Mouse (Mus musculus) hindbrain, embryonic 14.5 days (tissue): Measurements from ENCODE around the gene Esrrg. TPM values are rescaled to one million over a fixed set of nuclear protein-coding genes. Genes with fewer than 3 reads are reported as not detected.

ENCODE experiments used
- ATAC-seq: fragments of 200-750 bp; cut with Nextera tagmentation; 2 replicates; pipeline ENCODE4 v1.8.0; 2017; ENCODE audit warnings: moderate number of reproducible peaks, mild to moderate bottlenecking, moderate TSS enrichment, moderate library complexity; ENCODE audit not compliant: low FRiP score
- DNase-seq: peaks from one replicate; pipeline ENCODE4 v3.0.0-alpha.2; 2015; ENCODE audit warnings: low spot score
- H3K27ac ChIP-seq: fragments of 300-500 bp; sonication (generic); 2 replicates; pipeline ENCODE4 v1.5.1; 2014; ENCODE audit warnings: mild to moderate bottlenecking, moderate library complexity
- H3K27me3 ChIP-seq: fragments of 300-500 bp; sonication (generic); 2 replicates; pipeline ENCODE4 v1.6.1; 2014; ENCODE audit warnings: mild to moderate bottlenecking, low read length, mixed read lengths; ENCODE audit not compliant: control insufficient read depth, insufficient read depth
- H3K36me3 ChIP-seq: fragments of 300-500 bp; sonication (generic); replicated peaks from 2 replicates; pipeline ENCODE4 v1.6.1; 2014; ENCODE audit not compliant: control insufficient read depth, insufficient read depth
- H3K4me1 ChIP-seq: fragments of 300-500 bp; sonication (generic); replicated peaks from 2 replicates; pipeline ENCODE4 v1.6.1; 2014; ENCODE audit warnings: antibody characterized with exemption, low read length, mixed read lengths; ENCODE audit not compliant: control insufficient read depth, insufficient read depth
- H3K4me2 ChIP-seq: fragments of 300-500 bp; sonication (generic); replicated peaks from 2 replicates; pipeline ENCODE4 v1.6.1; 2014; ENCODE audit warnings: mild to moderate bottlenecking, moderate library complexity
- H3K4me3 ChIP-seq: fragments of 300-500 bp; sonication (generic); replicated peaks from 2 replicates; pipeline ENCODE4 v1.5.1; 2014; ENCODE audit warnings: mild to moderate bottlenecking, low read length
- H3K9ac ChIP-seq: fragments of 300-500 bp; sonication (generic); 2 replicates; pipeline ENCODE4 v1.6.1; 2014
- H3K9me3 ChIP-seq: fragments of 300-500 bp; sonication (generic); 2 replicates; pipeline ENCODE4 v1.6.1; 2016; ENCODE audit warnings: low read length; ENCODE audit not compliant: control insufficient read depth
- WGBS: fragments of 180-500 bp; shearing (Covaris S2); extraction: QIAGEN DNeasy Blood & Tissue Kit; methylation state at CpG from one replicate; pipeline ENCODE4 v1.1.7; 2014; 5-methylcytosine and 5-hydroxymethylcytosine counted together
- polyA plus RNA-seq: library from polyadenylated mRNA; unstranded; fragments of >200 nt; fragmentation: Nextera tagmentation; extraction: Ambion mirVana; gene quantifications from 2 replicates; pipeline ENCODE4 v1.2.1, GENCODE M21; 2014

The Esrrg gene
- polyA plus RNA-seq, 1 experiment from 2014 or later = 46.8 TPM

GRCm38 (mm10) chr1:188119806-188120205 is 511.2 kb downstream of the Esrrg start:
- peaks cover 8% of the 10 kb centered on the region; the same call in 1 of the 2 replicates for H3K4me1 ChIP-seq
- no peak for DNase-seq
- no peak for ATAC-seq
- no peaks in the 10 kb centered on the region for H3K36me3 ChIP-seq
- H3K27me3 ChIP-seq = no peaks in the 10 kb centered on the region
- H3K4me3 ChIP-seq = no peak overlapping the region
- 89% methylated on average over 8 of the region's 8 CpGs for whole genome bisulfite sequencing
- H3K27ac ChIP-seq = no peak overlapping the region
- no peak overlapping the region for H3K9ac ChIP-seq
- H3K9me3 ChIP-seq = no peaks in the 10 kb centered on the region
- no peak overlapping the region for H3K4me2 ChIP-seq

GRCm38 (mm10) chr1:188125521-188126021 is 517.0 kb downstream of the Esrrg start:
- Histone ChIP-seq H3K27ac (no peak overlapping the region), H3K4me3 (no peak overlapping the region), H3K9ac (no peak overlapping the region), H3K4me2 (no peak overlapping the region), H3K9me3 (no peaks in the 10 kb centered on the region), H3K4me1 (no peaks in the 10 kb centered on the region), H3K27me3 (no peaks in the 10 kb centered on the region), H3K36me3 (no peaks in the 10 kb centered on the region)
- DNase-seq (no peak), ATAC-seq (no peak)
- WGBS = 94% methylated on average over 6 of the region's 6 CpGs

- 63% methylated on average over 5 of the region's 5 CpGs for WGBS
These were observed 527.5 kb downstream of the Esrrg start for GRCm38 (mm10) chr1:188136126-188136525.

GRCm38 (mm10) chr1:188139473-188139872 is 530.9 kb downstream of the Esrrg start:
- Histone ChIP-seq H3K27me3 (0 out of 2 replicates have a peak, but pooled peaks cover 2% of the 10 kb centered on the region), H3K36me3 (no peaks in the 10 kb centered on the region), H3K4me1 (0 out of 2 replicates have a peak, but pooled peaks cover 4% of the 10 kb centered on the region), H3K9me3 (no peaks in the 10 kb centered on the region), H3K9ac (no peak overlapping the region), H3K4me2 (no peak overlapping the region), H3K27ac (no peak overlapping the region), H3K4me3 (no peak overlapping the region)
- no peak for ATAC-seq
- 43% methylated on average over 4 of the region's 4 CpGs for WGBS
- DNase-seq = no peak

More at GRCm38 (mm10) chr1:188136126-188136525, 527.5 kb downstream of the Esrrg start:
- ATAC-seq = no peak
- no peak overlapping the region for H3K4me2 ChIP-seq
- H3K9me3 ChIP-seq = no peaks in the 10 kb centered on the region
- no peak for DNase-seq
- H3K27ac ChIP-seq = no peak overlapping the region
- no peak overlapping the region for H3K4me3 ChIP-seq
- no peaks in the 10 kb centered on the region for H3K4me1 ChIP-seq
- H3K9ac ChIP-seq = no peak overlapping the region
- no peaks in the 10 kb centered on the region for H3K27me3 ChIP-seq
- no peaks in the 10 kb centered on the region for H3K36me3 ChIP-seq

GRCm38 (mm10) chr1:188140221-188140620 is 531.6 kb downstream of the Esrrg start:
- Histone ChIP-seq H3K27ac (no peak overlapping the region), H3K36me3 (no peaks in the 10 kb centered on the region), H3K27me3 (0 out of 2 replicates have a peak, but pooled peaks cover 3% of the 10 kb centered on the region), H3K4me3 (no peak overlapping the region), H3K4me2 (no peak overlapping the region), H3K4me1 (0 out of 2 replicates have a peak, but pooled peaks cover 4% of the 10 kb centered on the region), H3K9me3 (no peaks in the 10 kb centered on the region), H3K9ac (no peak overlapping the region)
- no peak for ATAC-seq
- no peak for DNase-seq
- WGBS = 70% methylated on average over 4 of the region's 4 CpGs

GRCm38 (mm10) chr1:188147381-188148156 is 539.0 kb downstream of the Esrrg start:
- H3K4me1 ChIP-seq = no peaks in the 10 kb centered on the region
- no peak overlapping the region for H3K4me3 ChIP-seq
- H3K36me3 ChIP-seq = no peaks in the 10 kb centered on the region
- H3K27me3 ChIP-seq = 0 out of 2 replicates have a peak, but pooled peaks cover 3% of the 10 kb centered on the region
- H3K9ac ChIP-seq = no peak overlapping the region
- WGBS = 73% methylated on average over 12 of the region's 12 CpGs
- no peaks in the 10 kb centered on the region for H3K9me3 ChIP-seq
- no peak overlapping the region for H3K27ac ChIP-seq
- H3K4me2 ChIP-seq = no peak overlapping the region
- DNase-seq (no peak), ATAC-seq (no peak)

GRCm38 (mm10) chr1:188151066-188151465 is 542.5 kb downstream of the Esrrg start:
- Histone ChIP-seq H3K4me3 (no peak overlapping the region), H3K4me1 (peaks cover 12% of the 10 kb centered on the region), H3K27me3 (no peaks in the 10 kb centered on the region), H3K4me2 (no peak overlapping the region), H3K9ac (no peak overlapping the region), H3K36me3 (no peaks in the 10 kb centered on the region), H3K27ac (no peak overlapping the region), H3K9me3 (no peaks in the 10 kb centered on the region)
- 45% methylated on average over 8 of the region's 8 CpGs for WGBS
- ATAC-seq (no peak), DNase-seq (no peak)

GRCm38 (mm10) chr1:188152011-188152410 is 543.4 kb downstream of the Esrrg start:
- H3K27me3 ChIP-seq = no peaks in the 10 kb centered on the region
- no peak overlapping the region for H3K9ac ChIP-seq
- H3K27ac ChIP-seq = no peak overlapping the region
- no peak overlapping the region for H3K4me2 ChIP-seq
- H3K36me3 ChIP-seq = no peaks in the 10 kb centered on the region
- ATAC-seq (no peak), DNase-seq (no peak)
- WGBS = 96% methylated on average over 2 of the region's 2 CpGs
- H3K4me1 ChIP-seq = peaks cover 12% of the 10 kb centered on the region
- H3K4me3 ChIP-seq = no peak overlapping the region
- no peaks in the 10 kb centered on the region for H3K9me3 ChIP-seq

GRCm38 (mm10) chr1:188153665-188154064 is 545.1 kb downstream of the Esrrg start:
- no peak overlapping the region for H3K9ac ChIP-seq
- no peaks in the 10 kb centered on the region for H3K9me3 ChIP-seq
- 73% methylated on average over 2 of the region's 2 CpGs for WGBS
- H3K36me3 ChIP-seq = no peaks in the 10 kb centered on the region
- H3K27ac ChIP-seq = no peak overlapping the region
- DNase-seq (no peak), ATAC-seq (no peak)
- H3K27me3 ChIP-seq = no peaks in the 10 kb centered on the region
- H3K4me3 ChIP-seq = no peak overlapping the region
- no peak overlapping the region for H3K4me2 ChIP-seq
- peaks cover 12% of the 10 kb centered on the region for H3K4me1 ChIP-seq
